Mouse (Mus musculus) liver, embryonic 14.5 days (tissue): ENCODE data around the gene Wfikkn2.

Experiments used
- CTCF ChIP-seq: IDR thresholded peaks from 2 replicates; pipeline ENCODE4 v1.5.1; 2016; ENCODE audit warnings: antibody characterized with exemption, low read depth, control low read depth
- EP300 ChIP-seq: IDR thresholded peaks from 2 replicates; pipeline ENCODE4 v1.6.1; 2016; ENCODE audit warnings: antibody characterized with exemption, low read depth

- TF ChIP-seq CTCF (peak; percentile 45), EP300 (no peak)
Observed at GRCm38 (mm10) chr11:94211124-94211603, 34.6 kb downstream of the Wfikkn2 start, which contains the start of gene Tob1.
